Mouse (Mus musculus) activated CD4-positive, CD25-positive, alpha-beta regulatory T cell, adult 4 months (primary cell): Measurements from ENCODE around the gene Spen. TPM values are rescaled to one million over a fixed set of nuclear protein-coding genes. Genes with fewer than 3 reads are reported as not detected.

ENCODE experiments used
- ATAC-seq: one replicate; pipeline ENCODE4 v1.8.0; 2017
- polyA plus RNA-seq, 2 experiments: library from polyadenylated mRNA; unstranded; fragments of 100-300 nt; shearing (Covaris generic); gene quantifications; one replicate each; pipeline ENCODE4 v1.2.1; 2017

Gene Spen
- polyA plus RNA-seq, 2 experiments from 2014 or later, result 9.3 to 15.9 TPM

DNA sequence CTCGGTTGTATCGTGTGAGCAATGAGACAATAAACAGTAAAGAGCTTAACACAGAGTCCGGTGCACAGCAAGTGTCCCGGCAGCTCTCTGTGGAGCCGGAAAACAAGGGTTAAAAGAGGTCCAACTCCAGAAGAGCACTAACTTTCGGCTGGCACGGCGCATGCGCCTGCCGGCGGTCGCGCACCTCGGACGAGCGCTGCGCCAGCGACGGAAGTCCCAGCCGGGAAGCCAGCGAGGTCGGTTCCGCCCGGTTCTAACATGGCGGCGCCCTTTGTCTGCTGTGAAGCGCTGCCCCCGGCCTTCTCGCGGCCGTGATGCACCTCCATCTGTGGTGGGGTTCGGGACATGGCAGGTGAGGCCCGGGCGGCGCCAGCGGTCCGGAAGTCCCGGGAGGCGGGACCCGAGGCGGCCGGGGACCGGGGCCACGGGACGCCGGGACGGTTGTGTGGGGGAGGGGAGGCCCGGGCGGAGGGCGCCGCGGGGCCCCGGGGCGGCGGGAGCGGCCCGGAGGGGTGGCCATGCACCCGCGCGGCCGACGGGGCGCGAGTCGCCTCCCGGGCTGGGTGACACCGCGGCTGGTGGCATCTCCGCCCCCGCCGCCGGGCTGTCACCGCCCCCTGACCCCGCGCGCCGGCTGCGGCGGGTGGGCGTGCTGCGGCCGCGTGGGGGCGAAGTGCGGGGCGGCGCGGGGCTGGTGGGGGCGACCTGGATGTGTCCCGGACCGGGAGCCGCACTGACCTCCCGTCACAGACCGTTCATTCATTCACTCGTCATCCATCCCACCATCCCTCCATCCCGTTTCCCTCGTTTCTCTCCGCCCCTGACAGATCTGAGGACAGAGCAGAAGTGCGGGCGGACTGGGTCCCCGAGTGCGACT is 93.7 kb downstream of the Spen start, which contains the start of gene Zbtb17:
Zbtb17 (plus strand) TSS at position 204 of the 877 bp plus-strand sequence.
- peak; percentile 91 for ATAC-seq

DNA sequence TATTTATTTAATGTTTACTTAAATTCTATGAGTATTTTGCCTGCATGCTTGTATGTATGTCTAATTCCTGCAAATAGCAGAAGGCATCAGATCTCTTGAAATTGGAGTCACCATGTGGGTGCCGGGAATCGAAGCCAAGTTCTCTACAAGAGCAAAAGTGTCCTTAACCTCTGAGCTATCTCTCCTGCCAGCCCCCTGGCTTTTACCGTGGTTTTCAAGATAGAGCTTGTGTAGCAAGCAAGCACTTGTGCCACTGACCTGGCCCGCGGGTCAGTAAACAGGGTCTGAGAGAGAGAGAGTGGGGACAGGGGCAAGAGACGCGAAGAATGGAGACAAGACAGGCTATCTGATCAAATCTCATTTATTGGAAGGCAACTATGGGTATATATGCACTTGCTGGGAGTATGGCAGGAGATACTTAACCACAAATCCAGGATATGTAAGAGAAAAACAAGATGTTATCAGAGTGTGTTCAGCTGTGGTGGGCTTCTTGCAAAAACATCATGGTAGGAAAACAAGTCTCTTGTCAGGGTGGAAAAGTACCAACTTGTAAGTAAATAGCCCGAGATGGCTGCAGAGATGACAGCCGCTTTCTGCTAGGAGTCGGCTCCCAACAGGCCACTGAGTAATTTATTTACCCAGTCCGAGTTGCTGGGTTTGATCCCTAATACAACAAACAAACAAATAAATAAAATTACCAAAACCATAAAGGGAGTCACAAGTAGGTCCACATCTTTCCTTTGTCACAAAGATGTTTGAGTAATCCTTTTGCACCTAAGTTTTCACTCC is 94.6 kb downstream of the Spen start:
- ATAC-seq, result no peak

DNA sequence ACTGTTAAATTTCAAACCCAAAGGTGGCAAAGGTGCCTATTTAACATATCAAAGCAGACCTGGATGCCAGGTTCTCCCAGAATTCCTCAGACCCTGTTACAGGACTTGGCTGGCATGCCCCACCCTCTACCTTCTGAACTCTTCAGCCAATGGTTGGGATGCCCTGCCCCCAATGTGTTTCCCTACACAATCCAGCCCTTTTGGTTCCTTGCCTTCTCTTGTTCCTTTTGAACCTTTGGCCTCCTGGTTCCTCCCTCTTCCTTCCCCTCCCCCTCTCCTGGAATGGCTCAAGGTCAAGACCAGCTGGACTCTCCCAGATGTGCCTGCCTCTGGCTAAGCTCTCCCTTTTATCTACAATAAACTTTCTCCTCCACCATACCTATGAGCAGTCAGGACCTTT is 97.5 kb downstream of the Spen start:
- ATAC-seq, result no peak

DNA sequence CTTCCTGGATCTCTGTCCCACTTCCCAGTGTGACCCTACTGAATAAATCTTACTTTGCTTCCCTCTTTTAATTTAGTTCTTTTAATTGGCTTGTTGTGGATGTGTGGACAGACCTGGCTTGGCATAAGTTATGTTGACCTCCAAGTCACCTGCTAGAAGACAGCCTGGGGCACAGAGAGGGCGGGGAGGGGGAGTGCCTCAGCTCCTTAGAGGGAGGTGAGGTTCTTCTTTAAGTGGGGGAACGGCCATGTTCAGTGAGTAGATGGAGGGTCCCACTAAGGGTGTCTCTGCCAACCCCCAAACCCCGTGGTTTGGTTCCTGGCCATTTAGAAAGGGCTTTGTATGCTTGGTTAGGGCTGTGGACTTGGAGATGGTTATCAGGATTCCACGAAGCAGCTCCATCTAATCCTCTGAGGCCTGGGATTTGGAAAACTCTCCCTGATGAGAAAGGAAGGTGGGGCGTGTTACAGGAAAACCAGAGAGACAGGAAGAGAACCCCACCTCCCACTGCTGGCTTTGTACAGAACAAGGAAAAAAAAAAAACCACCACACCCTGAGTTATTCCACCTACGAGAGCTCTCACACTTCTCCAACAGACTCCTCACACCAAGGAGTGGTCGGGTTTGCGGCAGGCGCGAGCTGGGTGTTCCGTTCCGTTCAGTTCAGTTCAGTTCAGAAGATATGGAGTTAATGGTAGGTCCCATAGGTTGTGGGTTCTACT is 99.2 kb downstream of the Spen start:
- ATAC-seq, result no peak

DNA sequence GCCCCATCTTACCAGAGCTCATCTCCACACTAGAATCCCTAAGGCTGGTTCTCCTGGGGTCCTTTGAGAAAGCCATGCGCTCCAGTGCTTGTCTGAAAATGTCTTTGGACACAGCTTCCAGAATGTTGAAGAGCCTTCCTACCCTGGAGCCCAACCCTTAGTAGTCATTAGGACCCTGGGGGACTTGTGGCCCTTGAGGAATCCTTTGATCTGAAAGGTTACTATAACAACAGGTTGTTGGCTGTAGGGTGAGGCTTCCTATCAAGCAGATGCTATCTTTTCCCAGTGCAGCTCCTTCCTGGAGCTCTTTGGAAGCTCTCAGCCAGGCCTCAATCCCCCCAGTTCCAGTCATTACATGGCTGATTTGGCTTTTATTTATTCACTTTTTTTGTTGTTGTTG is 102.4 kb downstream of the Spen start, which contains the start of gene Srarp:
Srarp (minus strand) TSS at position 132 of the 400 bp plus-strand sequence.
- ATAC-seq, result no peak

DNA sequence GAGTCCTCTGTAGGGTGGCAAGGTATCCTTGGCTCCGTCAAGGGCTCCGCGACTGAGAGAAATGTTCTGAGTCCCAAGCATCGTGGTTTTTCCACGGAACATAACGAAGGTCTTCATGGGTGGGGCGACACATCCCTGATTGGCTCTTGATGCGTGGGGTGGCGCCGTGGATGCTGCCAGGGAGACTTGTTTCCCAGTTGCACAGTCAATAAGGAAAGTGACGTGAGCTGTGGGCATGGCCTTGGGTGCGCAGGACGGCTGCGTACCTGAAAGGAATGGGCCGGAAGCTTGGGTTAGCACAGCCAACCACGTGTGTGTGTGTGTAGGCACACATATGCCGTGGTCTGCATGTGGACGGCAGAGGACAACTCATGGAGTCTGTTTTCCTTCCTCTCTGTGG is 105.2 kb downstream of the Spen start:
- no peak for ATAC-seq

DNA sequence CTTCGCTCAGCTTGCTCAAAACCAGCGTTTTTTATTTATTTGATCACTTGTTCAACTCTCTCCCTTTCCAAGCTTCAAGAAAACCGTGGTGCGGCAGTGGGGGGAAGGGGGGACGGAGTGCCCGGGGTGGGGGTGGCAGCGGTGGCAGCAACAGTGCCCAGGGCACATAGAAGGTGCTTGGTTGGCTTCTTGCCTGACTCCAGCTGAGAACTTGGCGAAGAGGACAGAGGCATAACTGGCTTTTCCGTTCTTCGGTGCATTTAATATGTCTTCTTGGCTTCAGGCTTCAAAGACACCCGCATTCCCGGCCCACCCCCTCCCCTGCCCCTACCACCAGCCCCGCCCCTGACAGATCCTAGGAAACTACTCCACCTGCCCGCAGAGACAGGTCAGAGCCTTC is 105.7 kb downstream of the Spen start:
- ATAC-seq, result no peak

DNA sequence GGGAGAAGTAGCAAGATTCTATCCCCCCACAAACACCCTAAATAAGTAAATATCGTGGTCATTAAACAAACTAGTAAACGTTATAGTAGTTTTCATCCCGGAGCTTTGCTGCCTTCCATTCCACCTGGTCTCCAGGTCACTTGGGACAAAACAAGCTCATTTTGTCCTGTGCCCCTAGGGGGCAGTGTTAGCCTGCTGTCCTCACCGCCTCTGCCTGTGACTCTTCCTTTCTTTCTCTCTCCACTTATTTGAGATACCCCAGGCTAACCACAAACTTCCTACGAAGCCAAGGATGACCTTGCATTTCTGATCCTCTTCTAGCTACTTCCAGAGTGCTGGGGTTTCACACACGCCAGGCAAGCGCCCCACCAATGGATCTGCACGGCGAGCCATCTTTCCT is 107.4 kb downstream of the Spen start:
- ATAC-seq, result peak; percentile 57

DNA sequence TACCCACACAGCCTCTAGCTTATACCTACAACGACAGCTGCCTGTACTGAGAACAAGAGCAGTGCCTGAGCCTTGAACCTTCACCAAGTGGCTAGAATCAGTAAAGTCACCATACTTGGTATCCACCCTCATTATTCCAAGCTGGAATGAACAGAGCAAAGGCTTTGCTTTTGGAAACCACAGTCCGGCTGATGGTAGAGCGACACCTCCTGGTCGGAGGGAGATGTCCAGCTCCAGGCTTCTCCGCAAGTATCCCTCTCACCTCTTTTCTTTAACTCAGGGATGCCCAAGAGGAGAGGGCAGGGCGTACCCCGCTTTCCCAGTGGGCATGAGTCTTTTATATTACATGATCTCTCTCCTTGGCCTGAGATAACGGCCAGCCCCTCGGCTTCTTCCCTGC is 108.5 kb downstream of the Spen start:
- ATAC-seq, result no peak

DNA sequence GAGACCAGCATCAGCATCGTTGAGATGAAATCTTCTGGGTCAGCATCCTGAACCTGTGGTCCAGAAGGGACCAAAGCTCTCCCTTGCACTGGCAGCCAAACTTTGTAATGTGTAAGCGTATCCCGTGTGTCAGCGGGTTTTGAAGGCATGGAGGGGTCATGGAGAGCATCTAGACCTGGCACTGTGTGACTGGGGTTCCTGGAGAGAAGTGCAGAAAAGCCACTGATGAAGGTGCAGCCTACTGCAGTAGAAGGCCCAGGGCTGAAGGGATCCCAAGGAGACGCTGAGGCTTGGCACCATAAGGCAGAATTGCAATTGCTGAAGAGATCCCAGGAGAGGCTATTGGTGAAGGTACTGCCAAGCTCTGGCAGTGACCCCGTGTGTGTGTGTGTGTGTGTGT is 109.0 kb downstream of the Spen start:
- no peak for ATAC-seq

DNA sequence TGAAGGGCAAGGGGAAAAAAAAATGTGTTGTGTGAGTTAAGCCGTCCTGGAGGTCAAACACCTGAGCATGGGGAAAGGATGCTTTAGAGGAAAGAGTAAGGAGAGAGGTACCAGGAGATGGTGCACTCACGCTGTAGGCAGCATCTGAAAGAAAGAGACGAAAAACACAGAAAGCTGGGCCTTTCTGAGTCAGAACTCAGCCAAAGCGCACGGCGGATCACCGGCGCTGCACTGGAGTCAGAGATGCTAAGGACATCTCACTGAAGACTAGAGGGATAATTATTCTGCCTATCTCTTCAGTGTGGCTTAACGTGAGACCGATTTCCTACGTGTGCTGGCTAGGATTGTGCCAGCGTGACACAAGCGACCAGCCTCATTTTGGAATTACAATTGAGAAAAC is 110.5 kb downstream of the Spen start:
- ATAC-seq, result no peak

DNA sequence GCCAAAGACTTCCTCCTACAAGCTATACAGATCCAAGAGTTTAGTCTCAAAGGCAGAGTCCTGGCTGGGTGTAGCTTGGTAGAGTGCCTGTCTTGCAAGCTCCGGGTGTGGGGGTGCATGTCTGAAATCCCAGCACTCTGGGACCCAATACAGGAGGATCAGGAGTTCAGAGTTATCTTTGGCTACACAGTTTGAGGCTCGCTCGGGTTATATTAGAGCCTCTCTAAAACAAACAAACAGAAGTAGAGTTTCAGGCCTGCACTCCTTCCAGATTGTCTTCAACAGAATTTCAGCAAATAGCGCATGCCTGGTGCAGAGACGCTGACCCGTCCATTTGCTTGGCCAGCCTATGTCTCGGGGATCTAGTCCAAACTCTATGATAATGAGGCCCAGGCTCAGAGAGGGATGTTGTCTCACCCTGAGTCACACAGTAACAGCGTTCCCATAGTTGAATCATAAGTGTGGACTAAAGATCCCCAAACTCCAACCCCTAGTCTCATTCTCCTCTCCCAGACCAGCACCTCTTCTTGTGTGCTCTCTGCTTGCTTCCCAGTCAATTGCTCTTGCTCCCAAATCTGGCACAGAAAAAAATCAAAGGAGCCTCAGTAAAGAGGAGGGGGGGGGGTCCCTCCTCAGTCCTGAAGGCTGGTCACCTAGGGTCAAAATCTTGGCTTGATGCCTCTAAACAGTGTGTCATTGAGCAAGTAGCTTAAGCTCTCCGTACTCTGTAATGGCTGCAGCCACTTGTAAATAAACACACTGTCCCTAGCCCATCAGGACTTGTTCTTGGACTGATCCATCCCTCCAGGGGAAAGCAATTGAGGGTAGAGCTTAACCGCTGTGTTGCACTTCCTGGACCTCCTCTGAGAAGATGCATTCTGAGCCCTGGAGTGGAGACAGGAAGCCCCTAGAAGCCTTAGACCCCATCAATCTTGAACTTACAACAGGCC is 111.3 kb downstream of the Spen start:
- ATAC-seq, result no peak

DNA sequence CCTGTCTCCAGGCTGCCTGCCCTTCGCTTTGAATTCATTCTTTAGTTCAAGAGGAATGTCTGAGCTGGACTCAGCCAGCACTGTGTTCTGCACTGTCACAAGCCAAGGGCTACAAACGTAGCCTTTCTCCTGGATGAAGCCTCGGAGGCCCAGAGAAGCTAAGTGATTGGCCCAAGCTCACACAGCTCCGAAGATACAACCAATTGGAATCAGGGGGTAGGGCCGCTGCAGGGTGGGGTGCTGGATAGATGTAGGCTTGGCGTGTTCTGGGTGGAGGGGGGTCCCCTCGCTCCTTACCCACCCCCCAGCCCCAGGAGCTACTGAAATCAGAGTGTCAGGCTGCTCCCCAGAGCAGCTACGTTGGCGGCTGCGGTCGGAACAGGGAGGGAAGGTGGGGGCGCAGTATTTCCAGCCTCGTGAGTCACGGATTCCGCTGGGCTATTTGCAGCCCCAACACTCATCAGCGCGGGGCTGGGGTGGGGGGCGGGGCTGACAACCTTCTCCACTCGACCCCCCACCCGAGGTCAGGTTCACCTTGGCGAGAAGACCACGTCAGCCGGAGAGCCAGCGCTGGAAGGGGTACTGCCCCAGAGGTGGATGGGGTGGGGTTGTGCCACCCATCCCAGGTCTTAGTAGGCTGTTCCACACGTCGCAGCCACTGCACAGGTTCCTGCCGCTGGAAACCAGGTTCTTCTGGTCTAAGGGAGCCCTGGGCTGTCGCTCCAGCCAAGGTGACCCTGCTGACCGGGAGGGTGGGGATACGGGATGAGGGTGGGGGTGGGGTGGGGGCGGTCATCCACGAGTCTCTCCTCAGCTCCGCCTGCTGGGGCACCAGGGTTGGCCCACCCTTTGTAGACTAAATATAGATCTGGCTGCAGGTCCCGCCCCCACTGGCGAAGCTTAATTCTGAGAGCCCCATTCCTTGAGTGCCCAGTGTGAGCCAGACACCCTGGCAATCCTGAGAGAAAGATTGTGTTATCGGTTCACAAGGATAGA is 112.6 kb downstream of the Spen start:
- ATAC-seq, result peak; percentile 85

DNA sequence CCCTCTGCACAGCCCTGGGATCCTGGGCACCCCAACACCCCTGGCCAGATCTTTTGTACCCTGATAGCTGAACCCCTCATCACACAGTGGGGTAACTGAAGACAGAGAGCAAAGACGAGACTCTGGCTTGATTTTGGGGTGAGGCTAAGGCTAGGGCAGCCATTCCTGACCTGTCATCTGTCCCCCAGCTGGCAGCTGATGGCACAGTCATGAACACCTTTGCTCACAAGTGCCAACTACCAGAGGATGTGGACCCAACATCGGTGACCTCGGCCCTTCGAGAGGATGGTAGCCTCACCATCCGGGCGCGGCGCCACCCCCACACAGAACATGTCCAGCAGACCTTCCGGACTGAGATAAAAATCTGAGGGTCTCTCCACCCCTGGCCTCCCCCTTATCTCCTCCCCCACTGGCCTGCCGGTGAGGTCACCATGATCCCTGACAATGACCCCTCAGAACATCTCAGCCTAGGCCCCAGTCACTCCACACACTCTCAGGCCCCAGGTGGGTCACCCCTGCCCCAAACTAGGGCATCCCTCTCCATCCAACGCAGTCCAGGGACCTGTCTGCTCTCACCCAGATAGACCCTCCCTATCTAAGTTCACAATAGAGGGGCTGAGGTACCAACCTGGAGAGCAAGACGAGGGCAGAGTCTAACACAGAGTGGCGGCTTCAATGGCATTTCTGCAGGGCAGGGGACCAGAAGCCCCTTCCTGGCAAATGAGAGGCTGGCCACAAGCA is 114.5 kb downstream of the Spen start:
- no peak for ATAC-seq

DNA sequence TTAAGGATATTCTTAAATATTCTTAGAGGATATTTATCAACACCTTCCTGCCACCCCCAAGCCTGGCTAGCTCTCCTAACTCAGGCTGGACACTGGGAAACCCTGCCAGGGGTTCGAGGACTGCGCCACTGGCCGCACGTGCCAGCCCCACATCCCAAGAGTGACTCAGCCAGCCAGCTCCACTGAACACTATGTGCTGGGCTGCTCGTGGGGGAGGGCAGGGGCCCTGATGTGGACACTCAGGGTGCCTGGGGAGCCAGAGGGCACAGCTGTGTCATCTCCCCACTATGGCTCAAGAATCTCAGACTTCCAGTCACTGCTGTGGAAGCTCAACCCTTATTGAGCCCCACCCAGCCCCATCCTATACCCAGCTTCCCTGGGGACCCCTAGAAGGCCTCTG is 115.1 kb downstream of the Spen start:
- no peak for ATAC-seq

DNA sequence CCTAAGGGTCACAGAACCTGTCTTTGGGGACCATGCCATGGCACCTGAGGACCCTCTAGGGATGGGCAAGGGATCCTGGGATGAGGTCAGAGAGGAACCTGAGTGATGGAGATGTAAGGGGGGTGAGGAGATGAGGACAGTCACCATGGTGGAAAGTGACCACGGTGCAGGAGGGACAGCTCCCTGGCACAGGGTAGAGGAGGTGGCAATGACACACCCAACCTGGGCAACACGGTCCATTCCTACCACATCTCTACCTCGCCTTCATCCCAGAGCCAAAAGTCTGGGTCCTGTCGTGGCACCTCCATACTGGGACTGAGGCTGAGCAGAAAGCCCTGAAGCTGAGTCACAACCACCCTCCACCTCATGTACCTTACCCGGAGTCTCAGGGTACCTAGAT is 115.6 kb downstream of the Spen start:
- no peak for ATAC-seq

DNA sequence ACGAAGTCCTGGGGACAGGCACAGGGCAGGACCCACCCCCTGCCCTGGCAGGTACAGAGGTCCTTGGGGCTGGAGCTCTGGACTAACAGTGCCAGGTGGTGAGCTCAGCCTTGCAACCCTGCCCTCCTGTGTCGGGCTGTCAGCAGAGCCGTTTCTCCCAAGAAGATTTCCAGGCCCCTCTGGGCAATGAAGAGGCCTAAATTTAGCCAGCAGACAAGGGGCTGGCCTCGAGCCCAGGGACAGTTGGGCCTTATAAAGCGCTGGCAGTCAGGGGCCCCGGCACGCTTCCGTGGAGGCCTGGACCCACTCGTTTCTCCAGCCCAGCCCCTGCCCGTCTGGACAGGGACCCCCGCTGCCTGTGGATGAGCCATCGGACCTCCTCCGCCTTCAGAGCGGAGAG is 117.0 kb downstream of the Spen start:
- ATAC-seq, result no peak

DNA sequence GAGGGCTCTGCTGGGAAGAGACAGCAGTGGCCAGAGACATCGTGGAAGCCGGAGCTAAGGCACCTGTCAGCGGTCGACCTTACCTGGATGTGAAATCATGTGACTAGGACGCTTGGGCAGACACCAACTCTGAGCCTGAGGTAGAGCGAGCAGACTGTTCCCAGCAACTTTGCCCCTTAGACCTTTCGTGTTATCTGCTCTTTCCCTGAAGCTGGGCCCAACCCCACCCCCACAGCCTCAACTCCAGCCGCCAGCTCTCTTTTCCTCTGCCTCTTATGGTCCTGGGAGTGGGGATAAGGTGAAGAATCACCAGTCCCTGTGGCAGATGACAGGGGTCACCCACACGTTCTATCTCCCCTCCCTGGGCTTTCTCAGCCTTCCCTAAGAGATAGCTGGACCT is 117.5 kb downstream of the Spen start:
- no peak for ATAC-seq

DNA sequence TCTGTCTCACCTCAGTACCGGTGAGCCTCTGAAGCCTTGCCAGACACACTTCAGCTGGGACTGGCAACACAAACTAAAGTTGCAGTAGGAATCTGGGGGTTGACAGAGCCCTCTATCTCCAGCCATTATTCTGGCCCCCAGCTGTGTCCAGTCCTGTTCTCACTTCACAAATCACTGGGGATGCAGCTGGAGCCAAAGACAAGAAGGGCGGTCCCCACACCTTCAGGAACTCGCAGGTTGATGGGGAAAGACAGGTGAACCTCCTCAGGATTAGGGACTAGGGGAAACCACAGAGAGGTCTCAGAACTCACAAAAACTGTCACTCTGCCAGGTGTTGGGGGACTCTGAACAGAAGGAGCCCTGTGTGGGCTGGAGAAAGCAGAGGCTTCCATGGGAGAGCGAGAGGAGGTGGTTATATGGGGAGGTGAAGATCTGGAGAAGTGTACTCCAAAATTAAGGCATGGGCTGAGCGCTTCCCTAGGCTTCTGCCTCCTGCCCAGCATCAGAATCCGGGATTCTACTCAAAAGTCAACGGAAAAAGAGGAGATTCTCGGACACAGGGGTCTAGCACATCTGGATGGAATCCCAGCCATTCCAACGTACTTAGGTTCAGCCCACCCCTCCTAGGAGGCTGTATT is 118.1 kb downstream of the Spen start, which contains the start of gene Hspb7:
Hspb7 (plus strand) TSS at position 588 of the 638 bp plus-strand sequence.
- no peak for ATAC-seq
